Mouse (Mus musculus) thymus, postnatal 36 days (tissue): Measurements from ENCODE around the gene Col6a4.
A peak's percentile ranks its signal among the peaks of the same experiment; 100 is the strongest.

Experiments
- DNase-seq, 2 experiments: peaks; one replicate each; pipeline ENCODE4 v3.0.0; 2022; ENCODE audit warnings: mixed read lengths in 2 of 2

The Col6a4 gene

GRCm38 (mm10) chr9:106096683-106097082 lies at the start of gene Col6a4:
Gene Col6a4, minus strand, starts transcription at chr9:106096783.
- no peak for DNase-seq

DNA sequence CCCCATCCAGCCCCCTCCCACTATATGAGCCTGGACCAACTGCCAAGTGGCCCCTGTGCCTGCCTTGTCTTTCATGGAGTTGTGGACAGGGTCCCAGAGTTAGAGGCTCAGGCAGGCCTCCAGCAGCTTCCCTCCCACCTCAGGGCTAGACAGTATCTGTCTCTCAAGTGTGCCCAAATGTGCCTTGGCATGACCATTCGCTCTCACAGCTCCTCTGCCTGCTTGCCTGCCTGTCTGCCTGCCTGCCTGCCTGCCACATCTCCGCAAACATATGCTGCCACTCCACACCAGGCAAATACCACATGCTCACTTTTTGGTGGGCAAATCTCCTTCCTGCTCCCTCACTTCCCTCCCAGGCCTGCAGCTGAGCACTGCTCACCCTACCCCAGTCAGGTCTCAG lies 49.0 kb upstream of the Col6a4 start:
- no peak for DNase-seq

- DNase-seq = no peak
Measured at GRCm38 (mm10) chr9:106144176-106144575, 47.6 kb upstream of the Col6a4 start.

GRCm38 (mm10) chr9:106141955-106142354 lies 45.4 kb upstream of the Col6a4 start:
- no peak for DNase-seq

DNA sequence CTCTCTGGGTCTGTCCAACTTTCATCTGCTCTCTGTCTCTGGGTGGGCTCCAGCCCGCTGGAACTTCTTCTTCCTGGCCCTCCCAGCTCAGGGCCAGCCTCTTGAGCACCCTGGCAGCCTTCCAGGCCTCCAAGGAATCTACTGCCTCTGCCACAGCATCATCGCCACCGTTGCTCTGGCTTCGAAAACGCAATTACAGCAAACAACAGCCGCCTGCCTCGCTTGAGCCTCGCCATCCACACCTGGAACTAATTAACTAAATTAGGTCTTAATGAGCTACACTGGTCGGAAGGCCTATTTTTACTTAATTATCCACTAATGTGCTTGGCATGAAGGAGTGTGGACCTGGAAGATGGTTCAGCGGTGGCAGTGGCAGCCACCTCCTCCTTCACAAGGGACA lies 43.2 kb upstream of the Col6a4 start:
- DNase-seq = no peak

DNA sequence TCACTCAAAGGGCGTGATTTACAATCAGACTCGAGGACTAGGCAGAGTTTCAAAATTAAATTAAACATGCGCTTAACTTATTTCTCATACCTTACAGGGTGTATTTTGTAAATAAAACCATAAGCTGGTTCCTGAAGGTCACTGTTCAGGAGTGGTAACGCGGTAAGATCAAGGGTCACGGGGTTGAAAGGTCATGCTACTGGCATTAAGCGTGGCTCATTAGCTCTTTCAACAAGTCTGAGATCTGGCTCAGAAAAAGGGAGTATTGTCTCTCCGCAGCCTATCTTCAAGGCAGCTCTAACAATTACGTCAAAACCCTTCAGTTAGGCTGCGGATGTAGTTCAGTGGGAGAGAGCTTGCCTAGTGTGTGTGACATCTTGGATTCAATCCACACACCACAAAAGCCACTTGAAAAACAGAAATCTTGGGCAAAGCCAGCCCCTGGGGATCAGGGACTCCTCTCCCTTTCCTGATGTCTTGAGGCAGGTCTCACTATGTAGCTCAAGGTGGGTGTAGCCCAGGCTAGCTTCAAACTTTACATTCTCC lies 41.2 kb upstream of the Col6a4 start:
- no peak for DNase-seq

DNA sequence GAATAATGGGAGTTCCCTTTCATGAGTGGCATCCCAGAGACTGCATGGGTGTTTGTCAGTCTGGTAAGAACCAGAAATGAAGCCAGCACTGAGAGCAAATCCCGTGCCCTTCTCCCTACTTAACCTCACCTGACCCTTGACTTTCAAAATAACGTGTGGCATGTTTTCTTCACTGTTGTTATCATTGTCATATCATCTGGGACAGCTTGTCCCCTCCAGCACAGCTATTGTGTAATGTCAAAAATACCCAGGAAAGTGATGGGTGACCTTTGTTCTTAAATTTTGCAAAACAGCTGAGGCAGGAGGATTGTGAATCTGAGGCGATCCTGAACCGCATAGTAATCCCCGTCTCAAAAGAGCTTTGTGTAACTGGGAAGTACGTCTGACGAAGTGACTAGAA lies 33.7 kb upstream of the Col6a4 start:
- no peak for DNase-seq

DNA sequence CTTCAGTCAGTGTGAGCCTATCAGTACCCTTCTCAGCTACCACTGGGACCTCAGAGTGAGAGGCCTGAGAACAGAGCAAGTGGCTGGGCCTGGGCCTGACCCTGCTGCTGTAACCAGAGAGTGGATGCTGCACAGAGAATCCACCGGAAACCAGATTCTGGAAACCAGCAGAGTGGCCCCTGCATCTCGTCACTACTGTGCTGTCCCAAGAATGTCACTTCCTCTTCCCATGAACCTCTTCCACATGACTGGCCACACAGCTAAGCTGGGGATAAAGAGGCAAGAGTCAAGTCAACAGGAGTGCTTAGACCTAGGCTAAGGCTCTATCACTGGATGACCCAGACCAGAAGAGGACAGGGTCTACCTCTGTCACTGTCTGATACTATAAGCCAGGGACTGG lies 32.5 kb upstream of the Col6a4 start:
- no peak for DNase-seq

DNA sequence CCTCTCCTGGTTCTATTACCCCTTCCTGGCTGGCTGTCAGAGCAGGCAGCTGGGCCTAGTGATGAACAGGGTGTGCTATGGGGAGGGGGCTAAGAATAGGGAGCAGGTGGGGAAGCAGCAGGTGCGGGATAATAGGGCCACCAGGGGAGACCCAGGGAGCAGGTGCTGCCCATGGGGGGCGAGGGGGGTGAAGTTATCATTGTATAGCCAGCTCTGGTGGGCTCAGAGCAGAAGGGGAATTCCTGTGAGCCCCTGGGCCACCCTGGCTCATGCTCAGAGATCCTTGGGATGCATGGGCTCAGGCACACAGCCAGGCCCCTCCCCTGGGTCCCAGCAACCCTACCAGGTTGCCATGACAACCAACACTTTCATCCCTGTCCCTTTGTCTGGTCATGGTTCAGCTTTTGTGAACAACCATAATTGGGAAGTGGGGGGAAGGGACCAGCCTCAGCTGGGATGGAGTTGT lies 30.2 kb upstream of the Col6a4 start:
- DNase-seq = no peak

DNA sequence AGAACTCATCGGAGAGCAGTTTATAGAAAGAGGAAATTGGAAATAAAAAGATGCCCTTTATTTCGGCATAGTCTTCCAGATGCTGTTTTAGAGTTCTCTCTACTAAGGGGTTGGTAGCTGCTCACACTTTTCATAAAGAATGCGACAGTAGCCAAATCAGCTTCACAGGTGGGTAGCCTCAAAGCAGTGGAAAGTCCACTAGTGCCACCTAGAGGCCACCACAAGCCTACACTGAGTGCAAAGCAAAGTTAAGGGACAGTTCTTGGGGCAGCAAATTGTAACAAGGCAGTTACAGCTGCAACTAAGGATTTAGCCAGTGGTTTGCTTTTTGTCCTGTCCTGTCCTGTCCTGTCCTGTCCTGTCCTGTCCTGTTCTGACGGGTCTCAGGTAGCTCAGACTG lies 27.0 kb upstream of the Col6a4 start:
- DNase-seq = peak; percentile 14 to 19

DNA sequence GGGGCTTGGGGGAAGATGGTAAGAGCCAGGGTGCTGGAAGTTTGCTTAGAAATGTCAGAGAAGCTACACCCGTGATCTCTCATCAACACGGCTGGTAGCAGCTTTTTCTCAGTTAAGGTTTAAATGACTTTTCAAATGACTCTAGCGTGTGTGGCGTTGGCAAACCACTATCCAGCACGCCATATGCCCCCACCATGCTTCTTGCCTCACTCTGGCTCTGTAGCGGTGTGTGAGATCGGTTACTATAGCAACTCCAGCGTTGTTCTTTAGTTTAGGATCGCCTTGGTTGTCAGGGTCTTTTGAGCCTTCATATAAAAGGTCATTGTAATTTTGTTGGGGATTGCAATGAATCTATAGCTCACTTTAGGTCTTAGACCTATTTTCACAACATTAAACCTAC lies 22.5 kb upstream of the Col6a4 start:
- no peak for DNase-seq

GRCm38 (mm10) chr9:106115801-106116424 lies 19.3 kb upstream of the Col6a4 start:
- DNase-seq = no peak

DNA sequence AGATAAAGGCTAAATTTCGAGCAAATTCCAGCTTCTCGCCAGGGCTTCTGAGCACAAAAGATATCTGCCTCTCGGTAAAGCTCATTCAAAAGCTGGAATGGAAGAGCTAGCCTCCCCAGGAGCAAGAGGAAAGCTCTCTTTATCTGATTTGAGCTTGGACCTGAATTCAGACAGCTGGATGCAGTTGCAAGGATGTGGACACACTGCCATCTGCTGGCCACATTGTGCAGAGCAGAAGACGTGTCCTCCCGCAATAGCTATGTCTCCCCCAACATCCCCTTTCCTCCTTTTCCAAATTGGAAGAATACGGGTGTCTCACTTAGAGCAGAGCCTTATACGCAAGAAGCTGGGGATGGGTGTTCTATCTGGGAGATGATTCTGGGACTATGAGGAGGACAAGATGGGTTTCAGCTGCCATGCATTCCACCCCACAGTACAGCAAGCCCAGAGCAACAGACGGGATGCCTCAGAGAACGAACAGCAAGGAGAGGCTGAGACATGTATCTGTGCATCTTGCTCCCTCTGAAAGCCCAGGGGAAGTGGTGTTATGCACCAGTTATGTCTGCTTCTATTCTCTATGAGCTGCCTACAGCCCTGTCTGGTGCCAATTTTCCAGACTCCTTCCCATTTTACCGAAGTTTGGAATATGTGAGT lies 16.3 kb upstream of the Col6a4 start:
- DNase-seq = peak; percentile 27 to 56

- no peak for DNase-seq
Measured at GRCm38 (mm10) chr9:106106241-106106640, 9.7 kb upstream of the Col6a4 start.

- DNase-seq = no peak
Measured at GRCm38 (mm10) chr9:106104401-106104800, 7.8 kb upstream of the Col6a4 start.

DNA sequence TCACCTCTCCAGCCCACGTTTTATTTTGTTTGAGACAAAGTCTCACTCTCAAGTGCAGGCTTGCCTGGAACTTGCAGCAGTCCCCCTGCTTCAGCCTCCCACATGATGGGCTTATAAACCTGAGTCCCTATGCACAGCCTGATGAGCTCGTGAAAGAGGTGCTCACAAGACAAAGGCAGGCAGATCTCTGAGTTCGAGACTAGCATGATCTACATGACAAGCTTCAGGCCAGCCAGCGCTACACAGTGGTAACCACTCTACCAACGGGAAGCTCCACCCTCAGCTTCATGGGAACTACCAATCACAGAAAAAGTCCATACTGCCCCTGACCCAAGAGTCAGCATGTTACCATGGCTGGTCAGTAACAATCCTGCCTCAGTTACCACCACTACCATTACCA lies 4.6 kb upstream of the Col6a4 start:
- DNase-seq = no peak

DNA sequence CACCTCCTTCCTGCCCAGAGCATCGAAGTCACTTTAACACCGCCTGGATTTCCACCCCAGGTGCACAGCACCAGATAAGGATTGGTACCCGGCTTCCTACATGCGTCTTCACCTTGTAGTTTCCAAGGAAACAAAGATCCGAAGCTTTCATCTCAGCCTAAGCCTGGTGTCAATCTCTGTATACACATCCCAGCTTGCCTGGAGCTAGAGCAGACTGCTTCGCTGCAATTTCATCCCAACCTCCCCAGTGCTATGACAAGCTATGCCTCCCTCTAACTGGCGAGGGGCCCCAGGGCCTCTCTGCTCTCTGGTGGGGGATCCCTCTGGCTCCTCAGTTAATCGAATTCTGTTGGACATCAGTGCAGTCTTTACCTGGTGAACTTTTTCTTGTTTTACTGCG lies 3.7 kb upstream of the Col6a4 start:
- no peak for DNase-seq

- DNase-seq = no peak
Measured at GRCm38 (mm10) chr9:106099379-106100021, 2.9 kb upstream of the Col6a4 start.

DNA sequence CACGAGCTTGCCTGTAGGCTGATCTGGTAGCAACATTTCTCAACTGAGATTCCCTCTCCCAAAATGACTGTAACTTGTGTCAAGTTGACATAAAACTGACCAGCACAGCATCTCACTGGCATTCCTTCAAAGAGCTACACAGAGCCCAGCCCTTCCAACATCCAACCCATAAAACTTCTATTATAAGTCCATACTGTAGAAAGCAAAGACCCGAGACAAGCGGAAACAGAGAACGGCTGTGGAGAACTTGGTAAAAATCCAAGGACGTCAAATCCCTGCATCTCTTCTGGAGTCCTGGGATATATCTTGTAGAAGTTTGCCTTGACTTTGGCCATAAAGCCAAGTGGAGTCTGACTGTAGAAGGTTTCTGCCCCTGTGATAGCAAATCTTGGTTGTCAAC lies 15.1 kb downstream of the Col6a4 start:
- no peak for DNase-seq

GRCm38 (mm10) chr9:106080261-106081033 lies 16.1 kb downstream of the Col6a4 start:
- DNase-seq = peak in 1 of 2 experiments; percentile 12

- no peak for DNase-seq
Measured at GRCm38 (mm10) chr9:106077953-106078352, 18.6 kb downstream of the Col6a4 start.

GRCm38 (mm10) chr9:106076234-106076633 lies 20.3 kb downstream of the Col6a4 start:
- DNase-seq = no peak

DNA sequence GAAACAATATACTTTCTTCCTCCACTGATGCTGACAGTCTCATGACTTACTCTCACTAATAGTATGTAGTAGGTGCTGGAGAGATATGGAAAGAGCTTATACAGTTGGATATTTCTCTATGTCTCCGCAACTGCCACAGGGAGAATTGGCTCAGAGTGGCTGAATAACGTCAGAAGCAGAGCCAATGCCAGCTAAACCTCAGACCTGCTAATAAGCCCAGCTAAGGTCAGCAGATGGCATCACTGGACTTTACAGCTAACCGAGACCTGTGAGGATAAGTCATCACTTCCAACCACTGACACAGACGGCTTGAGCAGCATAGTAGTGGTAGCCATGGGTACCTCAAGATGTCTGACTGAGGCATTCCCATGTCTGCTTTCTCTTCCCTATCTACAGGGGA lies 22.6 kb downstream of the Col6a4 start:
- no peak for DNase-seq
